Mouse (Mus musculus): Measurements from ENCODE around the gene Ate1. TPM values are rescaled to one million over a fixed set of nuclear protein-coding genes. Genes with fewer than 3 reads are reported as not detected.
"Not testable (repeated sequence)": the region's sequence is repeated elsewhere in the genome, so short reads cannot be mapped to it uniquely, and the experiment has no call there.

The Ate1 gene
- total RNA-seq (2021) = 10 to 100 TPM; 69.7 to 71.3 TPM
- long read RNA-seq, full-length matches to known transcripts = 65 of 74 reads
- long read RNA-seq, partial matches to known transcripts = 4 of 74 reads
- long read RNA-seq, other reads (novel, unspliced or antisense) = 5 of 74 reads

DNA sequence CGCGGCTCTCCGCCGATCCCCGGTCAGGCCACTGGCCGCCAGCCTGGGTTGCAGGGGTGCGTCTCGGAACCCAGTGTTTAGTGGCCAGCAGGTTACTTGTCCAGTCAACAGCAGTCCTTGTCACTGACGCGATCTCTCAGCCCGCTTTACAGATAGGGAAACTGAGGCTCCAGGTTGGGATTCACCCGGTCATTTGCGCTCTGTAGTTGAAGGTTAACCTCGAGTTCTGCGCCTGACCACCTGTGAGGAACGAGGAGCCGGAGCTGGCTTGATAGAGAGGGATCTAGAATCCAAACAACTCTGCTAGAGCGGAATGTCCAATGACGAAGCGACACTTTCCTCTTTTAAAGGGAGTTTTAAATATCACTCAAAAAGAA lies at the start of gene Ate1:
Gene Ate1, minus strand, starts transcription at position 321 of the 377 bp plus-strand sequence.
- DNase-seq (ENCODE audit: low spot score in 2 of 2) = peak in 1 of 2 experiments; percentile 30

DNA sequence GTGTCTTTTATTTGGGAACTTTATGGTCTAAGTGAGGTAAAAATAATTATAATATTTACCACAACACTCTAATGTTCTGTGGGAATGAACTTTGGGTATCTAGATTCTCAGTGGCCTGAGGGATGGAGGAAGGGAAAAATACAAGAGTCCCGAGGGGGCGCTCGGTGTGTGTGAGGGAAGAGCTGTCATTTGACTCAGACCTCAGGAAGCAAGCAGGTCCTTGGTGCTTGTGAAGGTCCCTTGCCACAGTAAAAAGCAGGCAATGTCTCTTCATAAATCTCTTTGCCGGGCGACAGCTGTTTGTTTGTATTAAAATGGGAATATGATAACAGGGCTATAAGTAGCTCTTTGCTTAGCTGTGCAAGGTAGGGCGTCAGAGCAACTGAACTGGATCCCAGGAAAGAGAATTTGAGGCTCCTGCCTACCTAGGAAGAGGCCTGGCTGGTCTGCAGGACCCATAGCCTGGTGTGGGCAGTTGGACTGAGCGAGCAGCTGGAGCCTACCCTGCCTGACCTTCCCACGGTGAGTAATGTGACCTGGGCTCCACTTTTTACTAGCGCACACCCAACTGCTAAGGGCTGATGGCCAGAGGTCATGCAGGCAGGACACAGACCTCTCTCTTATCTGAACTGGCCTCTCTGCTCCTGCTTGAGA lies 48.7 kb upstream of the Ate1 start:
- DNase-seq (ENCODE audit: low spot score in 2 of 2) = no peak

DNA sequence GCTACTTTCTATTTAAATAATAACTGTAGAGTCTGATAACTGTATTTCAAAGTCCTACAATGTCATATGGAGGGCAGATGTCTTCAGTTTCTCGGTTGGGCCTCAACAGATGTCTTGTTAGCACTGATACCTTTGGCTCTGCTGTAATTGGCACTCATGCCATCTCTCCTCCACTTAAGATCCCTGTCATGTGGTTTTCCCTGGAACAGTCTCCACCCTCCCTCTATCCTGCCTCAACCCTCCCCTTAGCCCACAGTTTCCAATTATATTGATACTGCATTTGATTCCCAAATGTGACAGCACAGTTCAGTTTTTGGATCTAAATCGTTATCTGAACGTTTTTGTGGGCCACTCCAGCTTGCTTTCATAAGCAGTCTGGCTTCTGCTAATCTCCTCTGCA lies 44.4 kb upstream of the Ate1 start:
- peak in 1 of 2 experiments; percentile 42 for DNase-seq (ENCODE audit: low spot score in 2 of 2)

GRCm38 (mm10) chr7:130563880-130564279 lies 43.7 kb upstream of the Ate1 start:
- DNase-seq (ENCODE audit: low spot score in 2 of 2) = no peak

- DNase-seq (ENCODE audit: low spot score in 2 of 2) = no peak
These were observed 43.1 kb upstream of the Ate1 start for GRCm38 (mm10) chr7:130563276-130563675.

DNA sequence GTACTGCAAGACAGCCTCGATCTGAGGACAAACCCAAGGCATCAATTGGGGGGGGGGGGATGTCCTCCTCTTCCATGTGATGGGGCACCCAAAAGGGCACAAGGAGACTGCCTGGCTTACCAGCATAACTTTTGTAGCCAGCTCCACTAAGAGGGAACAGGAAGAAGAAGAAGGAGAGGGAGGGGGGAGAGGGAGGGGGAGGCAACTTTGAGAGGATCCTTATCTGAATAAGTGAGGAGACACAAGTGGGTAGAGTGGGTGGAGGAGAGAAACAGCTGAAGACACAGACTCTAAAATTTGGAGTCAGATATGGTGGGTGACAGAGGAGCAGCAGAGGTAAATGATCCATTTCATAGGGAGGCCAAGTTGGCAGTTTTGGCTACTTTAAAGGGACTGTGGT lies 40.8 kb upstream of the Ate1 start:
- DNase-seq (ENCODE audit: low spot score in 2 of 2) = no peak

DNA sequence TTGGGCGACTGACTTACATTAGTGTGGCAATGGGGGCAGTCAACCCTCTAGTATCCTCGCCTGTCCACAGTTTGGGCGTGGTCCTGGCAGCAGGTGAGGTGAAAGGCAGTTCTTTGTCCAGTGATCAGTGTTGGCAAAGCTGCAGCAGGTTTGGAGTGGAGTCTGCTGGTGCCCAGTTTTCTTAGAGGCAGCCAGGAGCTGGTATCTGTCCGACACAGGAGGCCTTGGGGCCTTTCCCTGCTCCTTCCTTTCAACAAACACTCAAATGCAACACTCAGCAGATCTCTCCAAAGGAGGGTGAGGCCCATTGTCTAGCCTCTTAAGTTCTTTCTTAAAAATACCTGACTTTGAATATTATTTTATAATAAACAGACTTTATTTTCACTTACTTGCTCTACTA lies 38.4 kb upstream of the Ate1 start:
- DNase-seq (ENCODE audit: low spot score in 2 of 2) = no peak

- DNase-seq (ENCODE audit: low spot score in 2 of 2) = no peak
These were observed 35.4 kb upstream of the Ate1 start for GRCm38 (mm10) chr7:130555597-130555996.

- DNase-seq (ENCODE audit: low spot score in 2 of 2) = no peak
These were observed 33.2 kb upstream of the Ate1 start for GRCm38 (mm10) chr7:130553321-130553720.

- no peak for DNase-seq (ENCODE audit: low spot score in 2 of 2)
These were observed 32.6 kb upstream of the Ate1 start for GRCm38 (mm10) chr7:130552780-130553179.

GRCm38 (mm10) chr7:130547635-130548175 lies 27.5 kb upstream of the Ate1 start:
- DNase-seq (ENCODE audit: low spot score in 2 of 2) = no peak

DNA sequence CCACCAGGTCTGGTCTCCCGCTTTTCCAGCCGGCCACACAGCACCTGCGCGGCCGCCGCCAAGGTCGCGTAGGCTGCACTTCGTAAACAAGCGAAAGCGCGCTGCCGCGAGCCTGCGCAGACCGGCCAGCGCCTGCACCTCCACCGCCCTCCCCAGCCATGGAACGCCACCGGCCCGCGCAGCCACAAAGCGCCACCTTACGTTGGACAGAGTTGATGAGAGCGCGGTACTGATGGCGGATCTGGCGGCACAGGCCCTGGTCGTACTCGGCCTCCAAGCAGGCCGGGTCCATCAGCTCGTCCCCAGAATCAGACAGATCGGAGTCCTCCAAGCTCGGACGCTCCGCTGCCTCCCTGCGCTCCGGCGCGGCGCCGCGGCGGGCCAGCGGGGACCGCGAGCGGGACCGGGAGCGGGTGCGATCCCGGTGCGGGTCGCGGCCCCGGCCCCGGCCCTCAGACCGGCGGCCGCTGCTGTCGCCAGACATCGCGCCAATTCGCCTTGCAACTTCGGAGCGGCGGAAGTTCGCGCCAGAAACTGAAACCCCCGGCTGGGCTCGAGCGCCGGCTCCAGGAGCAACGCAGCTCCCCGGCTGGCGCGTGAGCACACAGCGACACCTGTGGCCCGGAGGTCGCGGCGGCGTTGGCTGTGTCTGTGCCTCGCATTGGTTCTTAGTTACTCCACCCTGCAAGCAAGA lies 26.8 kb upstream of the Ate1 start:
- DNase-seq (ENCODE audit: low spot score in 2 of 2) = peak; percentile 89 to 92

DNA sequence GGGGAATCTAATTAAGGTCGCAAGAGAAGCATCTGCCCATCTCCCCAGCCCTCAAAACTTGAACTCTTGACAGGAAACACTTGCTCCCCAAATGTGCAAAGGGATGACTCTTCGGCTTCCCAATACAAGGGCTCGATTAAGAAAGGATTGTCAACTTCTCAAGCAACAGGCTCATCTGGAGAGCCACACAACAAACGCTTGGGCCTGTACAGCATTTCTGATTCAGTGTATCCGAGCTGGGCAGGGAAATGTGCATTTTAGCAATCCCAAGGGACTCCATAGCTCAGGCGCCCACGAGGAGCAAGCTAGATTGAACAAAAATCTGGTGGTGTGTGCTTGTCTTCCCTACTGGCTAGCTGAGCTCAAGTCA lies 26.2 kb upstream of the Ate1 start:
- DNase-seq (ENCODE audit: low spot score in 2 of 2) = no peak

DNA sequence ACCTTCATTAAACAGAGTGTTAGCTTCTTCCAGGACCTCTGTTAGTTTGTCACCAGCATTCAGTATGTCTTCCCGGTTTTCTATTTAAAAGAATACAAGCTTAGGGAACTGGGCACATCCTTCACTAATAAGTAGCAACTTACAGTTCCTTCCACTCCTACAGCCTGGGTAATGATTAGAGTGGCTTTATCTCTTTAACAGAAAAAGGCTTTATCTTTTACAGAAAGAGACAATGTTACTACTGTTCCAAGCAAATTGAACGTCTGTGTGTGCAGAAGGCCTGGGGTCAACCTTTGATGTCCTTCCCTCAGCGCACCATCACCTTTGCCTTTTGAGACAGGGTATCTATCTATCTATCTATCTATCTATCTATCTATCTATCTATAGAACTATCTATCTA lies 25.7 kb upstream of the Ate1 start:
- DNase-seq (ENCODE audit: low spot score in 2 of 2) = no peak

DNA sequence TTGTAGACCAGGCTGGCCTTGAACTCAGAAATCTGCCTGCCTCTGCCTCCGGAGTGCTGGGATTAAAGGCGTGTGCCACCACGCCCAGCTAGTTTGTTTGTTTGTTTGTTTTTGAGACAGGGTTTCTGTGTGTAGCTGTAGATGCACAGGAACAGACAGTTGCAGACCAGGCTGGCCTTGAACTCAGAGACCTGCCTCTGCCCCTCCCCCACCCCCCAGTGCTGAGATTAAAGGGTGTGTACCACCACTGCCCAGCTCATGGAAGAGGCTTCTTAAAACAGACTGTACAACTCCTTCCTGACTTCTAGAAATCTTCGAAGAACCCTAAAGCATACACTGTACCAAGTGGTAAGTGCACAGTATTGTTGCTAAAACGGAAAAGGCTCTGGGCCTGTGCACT lies 25.2 kb upstream of the Ate1 start:
- DNase-seq (ENCODE audit: low spot score in 2 of 2) = no peak

DNA sequence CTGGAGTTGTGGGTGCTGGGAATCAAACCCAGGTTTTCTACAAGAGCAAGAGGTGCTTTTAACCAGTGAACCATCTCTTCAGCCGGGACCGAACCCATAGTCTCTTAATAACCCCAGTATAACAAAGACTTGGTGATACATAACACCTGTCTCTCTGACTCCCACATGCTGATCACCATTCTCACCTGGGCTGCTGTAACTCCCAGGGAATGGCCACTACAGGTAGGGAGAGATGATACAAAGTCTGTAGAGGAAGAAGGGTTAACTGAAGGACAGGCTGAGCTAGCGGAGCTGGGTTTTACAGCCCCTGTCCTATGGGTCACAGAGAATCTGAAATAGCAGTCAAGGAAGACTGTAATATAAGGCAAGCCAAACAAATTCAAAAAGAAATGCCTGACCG lies 23.0 kb upstream of the Ate1 start:
- DNase-seq (ENCODE audit: low spot score in 2 of 2) = no peak

DNA sequence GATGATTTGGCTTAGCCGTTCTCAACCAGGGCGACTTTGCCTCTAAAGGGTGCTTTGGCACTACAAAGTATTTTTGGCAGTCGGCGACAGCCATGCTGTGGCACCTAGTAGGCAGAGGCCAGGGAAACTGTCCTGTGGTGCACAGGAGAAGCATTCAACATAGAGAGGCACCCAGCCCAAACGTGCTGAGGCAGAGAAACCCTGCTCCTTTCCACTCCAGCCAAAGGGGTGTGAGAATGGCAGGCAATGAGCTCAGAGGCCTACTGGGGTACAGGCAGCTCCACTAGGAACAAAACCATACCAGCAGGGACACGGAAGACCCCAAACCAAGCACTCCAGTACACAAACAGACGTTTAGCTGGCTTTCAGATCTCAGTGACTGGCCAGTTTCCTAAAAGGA lies 20.0 kb upstream of the Ate1 start:
- DNase-seq (ENCODE audit: low spot score in 2 of 2) = no peak

DNA sequence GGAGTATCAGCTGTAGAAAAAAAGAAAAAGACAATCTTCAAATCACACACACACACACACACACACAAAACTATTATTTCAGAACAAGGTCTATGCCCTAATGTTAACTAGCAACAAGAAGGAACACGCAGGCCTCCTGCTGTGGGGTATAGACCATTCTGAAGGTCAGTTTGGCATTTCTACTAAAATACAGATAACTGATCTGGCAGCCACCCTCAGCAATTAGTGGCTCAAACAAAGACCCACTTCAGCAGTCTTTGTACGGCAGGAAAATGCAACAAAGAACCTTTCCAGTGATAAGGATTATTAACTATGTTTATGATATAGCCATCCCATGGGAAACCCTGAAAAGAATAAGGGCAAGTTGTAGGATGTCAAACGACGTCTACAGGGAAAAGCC lies 16.9 kb upstream of the Ate1 start:
- DNase-seq (ENCODE audit: low spot score in 2 of 2) = no peak

DNA sequence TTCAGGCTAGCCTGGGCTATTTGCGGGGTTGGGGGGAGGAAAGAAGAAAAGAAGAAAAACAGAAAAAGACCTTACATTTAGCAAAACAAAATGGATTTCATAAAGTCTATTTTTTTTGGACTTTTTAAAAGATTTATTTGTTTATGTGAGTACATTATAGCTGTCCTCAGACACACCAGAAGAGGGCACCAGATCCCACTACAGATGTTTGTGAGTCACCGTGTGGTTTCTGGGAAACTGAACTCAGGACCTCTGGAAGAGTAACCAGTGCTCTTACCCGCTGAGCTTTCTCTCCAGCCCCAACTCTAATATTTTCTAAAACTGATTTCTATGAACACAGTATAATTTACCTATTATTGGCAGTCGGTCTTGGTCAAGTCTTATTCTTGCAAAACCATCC lies 15.0 kb upstream of the Ate1 start:
- DNase-seq (ENCODE audit: low spot score in 2 of 2) = no peak

DNA sequence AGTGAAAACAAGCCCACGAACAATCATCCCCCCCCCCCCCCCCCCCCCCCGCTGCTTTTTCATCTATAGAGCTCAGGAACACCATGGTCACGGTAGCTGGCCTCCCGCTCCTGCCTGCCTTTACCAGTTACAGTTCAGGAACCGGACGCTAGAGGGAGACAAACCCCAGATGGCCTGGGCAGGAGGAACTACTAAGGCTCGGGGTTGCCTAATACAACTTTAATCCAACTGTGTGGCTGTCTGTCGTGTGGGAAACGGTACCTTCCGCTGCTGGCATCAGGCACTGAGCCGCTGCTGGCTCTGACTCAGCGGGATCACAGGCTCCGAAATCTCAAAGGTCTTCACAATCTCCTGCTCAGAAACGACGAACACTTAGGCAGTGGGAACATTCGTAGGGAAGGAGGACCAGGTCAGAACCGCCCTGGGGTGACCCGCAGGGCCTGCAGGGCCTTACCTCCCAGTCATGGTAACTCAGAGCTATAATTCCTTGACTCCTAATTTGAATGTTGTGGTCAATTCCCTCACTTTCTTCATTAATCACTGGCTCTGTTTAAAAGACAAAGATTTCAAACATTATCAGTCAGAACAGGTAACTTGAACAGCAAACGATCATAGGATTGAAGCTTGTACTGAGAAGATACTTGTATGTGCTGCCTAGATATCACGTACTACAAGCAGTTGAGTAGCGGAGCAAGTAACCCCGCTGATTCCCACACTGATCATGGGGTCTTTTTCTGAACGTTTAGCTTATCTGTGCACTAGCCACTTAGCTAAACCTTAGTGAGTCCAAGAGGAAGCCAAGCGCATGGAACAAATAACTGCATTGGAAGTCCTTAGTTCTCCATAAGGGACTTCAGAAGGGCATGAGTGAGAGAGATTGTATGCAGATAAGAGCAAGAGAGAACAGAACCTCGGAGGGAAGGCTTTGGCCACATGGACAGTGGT lies 13.4 kb upstream of the Ate1 start:
- peak; percentile 80 to 91 for DNase-seq (ENCODE audit: low spot score in 2 of 2)

DNA sequence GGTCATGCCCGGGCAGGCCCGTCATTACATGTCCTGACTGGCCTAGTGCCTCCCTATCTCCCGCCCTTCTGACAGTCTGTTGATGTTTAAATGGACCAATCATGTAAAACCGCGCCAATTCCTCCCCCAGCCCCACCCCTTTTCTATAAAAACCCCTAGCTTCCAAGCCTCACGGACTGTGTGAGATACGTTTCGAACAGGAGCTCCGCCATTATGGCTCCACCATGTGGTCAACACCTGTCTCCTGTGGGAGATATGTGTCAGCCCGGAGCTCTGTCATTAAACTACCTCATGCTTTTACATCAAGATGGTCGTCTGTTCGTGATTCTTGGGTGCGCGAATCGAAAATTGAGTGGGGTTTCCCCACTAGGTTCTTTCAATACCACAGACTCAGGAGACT lies 11.0 kb upstream of the Ate1 start:
- not testable (repeated sequence) for DNase-seq (ENCODE audit: low spot score in 2 of 2)

GRCm38 (mm10) chr7:130527306-130527705 lies 7.1 kb upstream of the Ate1 start:
- DNase-seq (ENCODE audit: low spot score in 2 of 2) = no peak
